Mouse (Mus musculus) liver, adult 2 months (tissue): ENCODE measurements around the gene Pou2f3. TPM values are rescaled to one million over a fixed set of nuclear protein-coding genes. Genes with fewer than 3 reads are reported as not detected.
A peak's percentile ranks its signal among the peaks of the same experiment; 100 is the strongest.

Experiments used
- DNase-seq: peaks from one replicate; pipeline ENCODE4 v3.0.0-alpha.2; 2011; ENCODE audit warnings: low read depth, low spot score; ENCODE audit errors: extremely low read depth
- H3K27ac ChIP-seq: fragments of 200-500 bp; replicated peaks from 2 replicates; pipeline ENCODE4 v1.5.1; 2012; ENCODE audit warnings: low read depth, mild to moderate bottlenecking, control low read depth, inconsistent platforms, low read length; ENCODE audit not compliant: insufficient read depth
- H3K27me3 ChIP-seq: fragments of 200-500 bp; 2 replicates; pipeline ENCODE4 v1.6.1; 2012; ENCODE audit warnings: mild to moderate bottlenecking, moderate library complexity, low read length, inconsistent platforms; ENCODE audit not compliant: control insufficient read depth, insufficient read depth
- H3K36me3 ChIP-seq: fragments of 200-500 bp; 2 replicates; pipeline ENCODE4 v1.6.1; 2012; ENCODE audit warnings: low read length, inconsistent platforms; ENCODE audit not compliant: control insufficient read depth, insufficient read depth
- H3K4me1 ChIP-seq: fragments of 200-500 bp; 2 replicates; pipeline ENCODE4 v1.6.1; 2011; ENCODE audit warnings: low read length; ENCODE audit not compliant: control insufficient read depth, insufficient read depth
- H3K4me3 ChIP-seq: fragments of 200-500 bp; 2 replicates; pipeline ENCODE4 v1.5.1; 2011; ENCODE audit warnings: low read depth, mild to moderate bottlenecking, control low read depth, low read length, moderate library complexity; ENCODE audit not compliant: insufficient read depth
- H3K79me2 ChIP-seq: fragments of 200-500 bp; 2 replicates; pipeline ENCODE4 v1.6.1; 2012; ENCODE audit warnings: inconsistent platforms, mild to moderate bottlenecking, low read length, moderate library complexity; ENCODE audit not compliant: control insufficient read depth, insufficient read depth
- H3K9ac ChIP-seq: fragments of 200-500 bp; 2 replicates; pipeline ENCODE4 v1.6.1; 2012; ENCODE audit warnings: low read depth, mild to moderate bottlenecking, control low read depth, inconsistent platforms, low read length
- CTCF ChIP-seq: fragments of 200-500 bp; IDR thresholded peaks from 2 replicates; pipeline ENCODE4 v1.5.1; 2011; ENCODE audit warnings: low read depth, low read length, control low read depth
- POLR2A ChIP-seq: fragments of 200-500 bp; IDR thresholded peaks from 2 replicates; pipeline ENCODE4 v1.6.1; 2011; ENCODE audit warnings: low read length, control low read depth; ENCODE audit not compliant: insufficient read depth; ENCODE audit errors: extremely low read depth
- WGBS: fragments of 180-500 bp; shearing (Covaris S2); methylation state at CpG from one replicate; pipeline ENCODE4 v1.1.7; 2018; 5-methylcytosine and 5-hydroxymethylcytosine counted together
- polyA plus RNA-seq: library from polyadenylated mRNA; depleted of rRNA; stranded (reverse); fragments of >200 nt; gene quantifications from 2 replicates; pipeline ENCODE4 v1.2.3, GENCODE M21; 2012
- total RNA-seq: library from RNA; depleted of rRNA; stranded (reverse); fragments of >200 nt; gene quantifications from 2 replicates; pipeline ENCODE4 v1.2.3, GENCODE M21; 2014

Pou2f3 gene
- total and polyA plus RNA-seq, 2 experiments: not detected

DNA sequence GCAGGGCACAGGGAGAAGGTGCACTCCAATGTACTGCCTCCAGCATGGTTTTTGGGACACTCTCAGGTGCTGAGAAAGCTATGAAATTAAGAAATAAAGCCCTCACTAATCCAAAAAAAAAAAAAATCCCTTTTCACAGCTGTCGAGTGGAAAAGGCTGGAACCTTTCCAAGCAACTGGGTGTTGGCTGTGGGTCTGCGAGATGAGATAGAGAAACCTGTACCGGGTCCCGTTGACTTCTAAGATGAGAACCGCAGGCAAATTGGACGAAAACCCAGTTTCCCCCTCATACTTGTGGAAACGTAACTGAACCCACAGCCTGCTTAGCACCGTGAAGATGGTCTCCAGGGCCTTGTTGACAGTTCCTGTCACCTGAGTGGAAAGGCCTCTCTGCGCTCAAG is 59.2 kb downstream of the Pou2f3 start:
- Histone ChIP-seq H3K9ac (no peak overlapping the region), H3K79me2 (no peaks in the 10 kb centered on the region), H3K27ac (no peak overlapping the region), H3K4me1 (no peaks in the 10 kb centered on the region), H3K36me3 (no peaks in the 10 kb centered on the region), H3K27me3 (no peaks in the 10 kb centered on the region), H3K4me3 (no peak overlapping the region)
- no peak for DNase-seq
- no peak for TF ChIP-seq CTCF
- no peak for TF ChIP-seq POLR2A
- 79% methylated on average over 9 of the region's 9 CpGs for WGBS

- Histone ChIP-seq H3K4me1 (no peaks in the 10 kb centered on the region), H3K4me3 (no peak overlapping the region), H3K9ac (no peak overlapping the region), H3K27me3 (no peaks in the 10 kb centered on the region), H3K36me3 (no peaks in the 10 kb centered on the region), H3K79me2 (no peaks in the 10 kb centered on the region), H3K27ac (no peak overlapping the region)
- WGBS: 20% methylated on average over 10 of the region's 10 CpGs
- no peak for TF ChIP-seq POLR2A
- TF ChIP-seq CTCF: no peak
- DNase-seq: no peak
Observed at GRCm38 (mm10) chr9:43150075-43150474, 60.1 kb downstream of the Pou2f3 start.

- H3K27ac ChIP-seq: no peak overlapping the region
- no peak for DNase-seq
- H3K27me3 ChIP-seq: no peaks in the 10 kb centered on the region
- no peak overlapping the region for H3K9ac ChIP-seq
- no peaks in the 10 kb centered on the region for H3K79me2 ChIP-seq
- H3K4me1 ChIP-seq: peaks cover 1% of the 10 kb centered on the region; the same call in 1 of the 2 replicates
- H3K36me3 ChIP-seq: no peaks in the 10 kb centered on the region
- WGBS: 91% methylated on average over 3 of the region's 3 CpGs
- no peak overlapping the region for H3K4me3 ChIP-seq
- TF ChIP-seq CTCF (no peak), POLR2A (no peak)
Observed at GRCm38 (mm10) chr9:43149498-43149897, 60.7 kb downstream of the Pou2f3 start.

GRCm38 (mm10) chr9:43145196-43145595 is 65.0 kb downstream of the Pou2f3 start:
- H3K27ac ChIP-seq: no peak overlapping the region
- WGBS: 96% methylated on average over 4 of the region's 4 CpGs
- no peaks in the 10 kb centered on the region for H3K36me3 ChIP-seq
- no peak for DNase-seq
- H3K4me1 ChIP-seq: peaks cover 2% of the 10 kb centered on the region; the same call in 1 of the 2 replicates
- H3K79me2 ChIP-seq: no peaks in the 10 kb centered on the region
- H3K9ac ChIP-seq: no peak overlapping the region
- TF ChIP-seq CTCF (no peak), POLR2A (no peak)
- no peaks in the 10 kb centered on the region for H3K27me3 ChIP-seq
- no peak overlapping the region for H3K4me3 ChIP-seq

DNA sequence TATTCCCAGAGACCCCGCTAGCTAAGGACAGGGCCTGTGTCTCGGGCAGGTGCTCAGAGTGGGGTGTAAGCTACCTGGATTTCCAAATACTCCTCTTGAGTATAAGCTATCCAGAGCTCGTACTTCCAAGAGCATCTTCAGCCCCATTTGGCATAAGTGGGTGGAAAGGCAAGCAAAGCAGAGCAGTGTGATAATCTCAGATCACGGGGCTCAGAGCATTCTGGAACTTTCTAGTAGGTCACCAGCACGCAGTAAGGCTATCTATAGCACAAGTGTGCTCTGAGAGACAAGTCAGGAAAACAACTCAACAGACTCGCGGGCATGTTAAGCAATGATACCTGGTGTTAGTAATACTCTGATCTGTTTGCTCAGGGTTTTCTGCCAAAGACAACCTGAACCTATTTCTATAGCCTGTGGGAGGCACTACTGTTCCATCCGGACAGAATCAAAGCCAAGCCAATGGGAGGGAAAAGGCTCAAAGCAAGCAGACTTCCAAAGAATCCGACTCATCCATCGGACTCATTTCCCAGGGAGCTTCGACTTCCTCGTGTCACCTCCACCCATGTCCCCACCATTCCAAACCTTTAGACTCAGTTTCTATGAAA is 65.9 kb downstream of the Pou2f3 start:
- peaks cover 2% of the 10 kb centered on the region; the same call in 1 of the 2 replicates for H3K4me1 ChIP-seq
- 38% methylated on average over 12 of the region's 12 CpGs for WGBS
- H3K36me3 ChIP-seq: no peaks in the 10 kb centered on the region
- TF ChIP-seq CTCF (peak; percentile 40), POLR2A (no peak)
- no peak overlapping the region for H3K9ac ChIP-seq
- no peaks in the 10 kb centered on the region for H3K27me3 ChIP-seq
- no peaks in the 10 kb centered on the region for H3K79me2 ChIP-seq
- DNase-seq: peak; percentile 74
- H3K4me3 ChIP-seq: no peak overlapping the region
- no peak overlapping the region for H3K27ac ChIP-seq

DNA sequence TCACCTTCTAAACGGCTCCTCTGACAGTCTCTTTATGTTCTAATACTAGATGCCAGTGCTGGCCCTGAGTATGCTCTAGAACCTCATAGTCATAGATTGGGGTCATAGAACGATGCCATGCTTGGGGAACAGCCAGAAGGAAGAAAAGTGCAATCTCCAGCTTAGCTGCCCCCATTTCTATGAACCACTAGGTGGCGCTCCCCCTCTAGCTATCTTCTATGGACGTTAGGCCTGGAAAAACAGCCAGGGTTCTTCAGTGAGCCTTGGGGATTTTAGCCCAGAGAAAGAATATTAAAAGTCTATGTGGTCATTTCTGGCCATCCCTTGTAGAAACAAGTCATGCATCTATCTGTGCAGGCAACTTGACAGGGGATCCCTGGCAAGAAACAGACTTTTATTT is 68.3 kb downstream of the Pou2f3 start:
- TF ChIP-seq POLR2A (no peak), CTCF (peak; percentile 76)
- peak; percentile 46 for DNase-seq

More for the DNA sequence above, 68.3 kb downstream of the Pou2f3 start:
- Histone ChIP-seq H3K4me1 (peaks cover 2% of the 10 kb centered on the region; the same call in 1 of the 2 replicates), H3K79me2 (no peaks in the 10 kb centered on the region), H3K4me3 (no peak overlapping the region), H3K27me3 (no peaks in the 10 kb centered on the region), H3K27ac (no peak overlapping the region), H3K36me3 (no peaks in the 10 kb centered on the region), H3K9ac (no peak overlapping the region)
- under 1% methylated on average over 4 of the region's 4 CpGs for WGBS
